Mouse (Mus musculus): ENCODE measurements at regions not wholly inside any gene's neighbourhood (a gene's known extent, or its start where the extent isn't known, plus 50 kb on each side); places are given as distances from the start of the nearest gene placed in this dataset.

GRCm38 (mm10) chr5:76067231-76067630, 72.8 kb upstream of the Srd5a3 start:
- WGBS = 6% methylated on average over 10 of the region's 10 CpGs
- no peaks in the 10 kb centered on the region for H3K36me3 ChIP-seq (ENCODE audit: insufficient read depth)
- no peak overlapping the region for H3K4me2 ChIP-seq
- no peak overlapping the region for H3K4me3 ChIP-seq (ENCODE audit: low read depth, low read length)
- no peak overlapping the region for H3K9ac ChIP-seq
- ATAC-seq (ENCODE audit: insufficient read depth) (no peak), DNase-seq (peak; percentile 45)
- no peak for TF ChIP-seq CTCF (IDR thresholded peaks at IDR 0.05; ENCODE audit: low read depth)
- H3K4me1 ChIP-seq (ENCODE audit: insufficient read depth) = no peaks in the 10 kb centered on the region
- H3K27ac ChIP-seq (ENCODE audit: low read depth) = no peak overlapping the region
- H3K9me3 ChIP-seq (ENCODE audit: low read depth, low read length) = no peaks in the 10 kb centered on the region
- H3K27me3 ChIP-seq (ENCODE audit: insufficient read depth, low read length) = no peaks in the 10 kb centered on the region

- H3K4me1 ChIP-seq (ENCODE audit: insufficient read depth) = no peaks in the 10 kb centered on the region
- no peak overlapping the region for H3K27ac ChIP-seq (ENCODE audit: low read depth)
- no peak overlapping the region for H3K4me3 ChIP-seq (ENCODE audit: low read depth, low read length)
- no peaks in the 10 kb centered on the region for H3K9me3 ChIP-seq (ENCODE audit: low read depth, low read length)
- no peaks in the 10 kb centered on the region for H3K27me3 ChIP-seq (ENCODE audit: insufficient read depth, low read length)
- 22% methylated on average over 4 of the region's 4 CpGs for WGBS
- H3K4me2 ChIP-seq = no peak overlapping the region
- DNase-seq (no peak), ATAC-seq (ENCODE audit: insufficient read depth) (no peak)
- H3K36me3 ChIP-seq (ENCODE audit: insufficient read depth) = no peaks in the 10 kb centered on the region
- no peak overlapping the region for H3K9ac ChIP-seq
- TF ChIP-seq CTCF (IDR thresholded peaks at IDR 0.05; ENCODE audit: low read depth) = no peak
These were observed 74.3 kb upstream of the Srd5a3 start for GRCm38 (mm10) chr5:76065789-76066188.

- no peak overlapping the region for H3K27ac ChIP-seq (ENCODE audit: low read depth)
- H3K9me3 ChIP-seq (ENCODE audit: low read depth, low read length) = no peaks in the 10 kb centered on the region
- DNase-seq (no peak), ATAC-seq (ENCODE audit: insufficient read depth) (no peak)
- no peak for TF ChIP-seq CTCF (IDR thresholded peaks at IDR 0.05; ENCODE audit: low read depth)
- H3K4me1 ChIP-seq (ENCODE audit: insufficient read depth) = no peaks in the 10 kb centered on the region
- H3K4me2 ChIP-seq = no peak overlapping the region
- no peak overlapping the region for H3K4me3 ChIP-seq (ENCODE audit: low read depth, low read length)
- H3K27me3 ChIP-seq (ENCODE audit: insufficient read depth, low read length) = no peaks in the 10 kb centered on the region
- H3K9ac ChIP-seq = no peak overlapping the region
- no peaks in the 10 kb centered on the region for H3K36me3 ChIP-seq (ENCODE audit: insufficient read depth)
- 40% methylated on average over 6 of the region's 6 CpGs for WGBS
These were observed 74.8 kb upstream of the Srd5a3 start for GRCm38 (mm10) chr5:76065227-76065626.

GRCm38 (mm10) chr5:76064686-76065085, 75.4 kb upstream of the Srd5a3 start:
- Histone ChIP-seq H3K9me3 (ENCODE audit: low read depth, low read length) (no peaks in the 10 kb centered on the region), H3K4me1 (ENCODE audit: insufficient read depth) (no peaks in the 10 kb centered on the region), H3K9ac (no peak overlapping the region), H3K27ac (ENCODE audit: low read depth) (no peak overlapping the region), H3K36me3 (ENCODE audit: insufficient read depth) (no peaks in the 10 kb centered on the region), H3K4me2 (no peak overlapping the region), H3K27me3 (ENCODE audit: insufficient read depth, low read length) (no peaks in the 10 kb centered on the region), H3K4me3 (ENCODE audit: low read depth, low read length) (no peak overlapping the region)
- 27% methylated on average over 5 of the region's 5 CpGs for WGBS
- ATAC-seq (ENCODE audit: insufficient read depth) (no peak), DNase-seq (peak; percentile 48)
- no peak for TF ChIP-seq CTCF (IDR thresholded peaks at IDR 0.05; ENCODE audit: low read depth)

GRCm38 (mm10) chr5:76063473-76063872, 76.6 kb upstream of the Srd5a3 start:
- 28% methylated on average over 6 of the region's 6 CpGs for WGBS
- no peak for TF ChIP-seq CTCF (IDR thresholded peaks at IDR 0.05; ENCODE audit: low read depth)
- Histone ChIP-seq H3K9me3 (ENCODE audit: low read depth, low read length) (no peaks in the 10 kb centered on the region), H3K36me3 (ENCODE audit: insufficient read depth) (no peaks in the 10 kb centered on the region), H3K9ac (no peak overlapping the region), H3K4me1 (ENCODE audit: insufficient read depth) (no peaks in the 10 kb centered on the region), H3K4me3 (ENCODE audit: low read depth, low read length) (no peak overlapping the region), H3K27ac (ENCODE audit: low read depth) (no peak overlapping the region), H3K27me3 (ENCODE audit: insufficient read depth, low read length) (no peaks in the 10 kb centered on the region), H3K4me2 (no peak overlapping the region)
- no peak for DNase-seq
- ATAC-seq (ENCODE audit: insufficient read depth) = no peak

GRCm38 (mm10) chr5:76058011-76058410, 79.8 kb upstream of the Kdr start:
- Histone ChIP-seq H3K9ac (no peak overlapping the region), H3K27me3 (ENCODE audit: insufficient read depth, low read length) (no peaks in the 10 kb centered on the region), H3K4me1 (ENCODE audit: insufficient read depth) (no peaks in the 10 kb centered on the region), H3K4me3 (ENCODE audit: low read depth, low read length) (no peak overlapping the region), H3K27ac (ENCODE audit: low read depth) (no peak overlapping the region), H3K9me3 (ENCODE audit: low read depth, low read length) (no peaks in the 10 kb centered on the region), H3K36me3 (ENCODE audit: insufficient read depth) (no peaks in the 10 kb centered on the region), H3K4me2 (no peak overlapping the region)
- DNase-seq (no peak), ATAC-seq (ENCODE audit: insufficient read depth) (no peak)
- TF ChIP-seq CTCF (IDR thresholded peaks at IDR 0.05; ENCODE audit: low read depth) = no peak
- WGBS = 59% methylated on average over 7 of the region's 7 CpGs

- no peak overlapping the region for H3K4me2 ChIP-seq
- no peak overlapping the region for H3K4me3 ChIP-seq (ENCODE audit: low read depth, low read length)
- no peak overlapping the region for H3K9ac ChIP-seq
- no peak for ATAC-seq (ENCODE audit: insufficient read depth)
- no peak overlapping the region for H3K27ac ChIP-seq (ENCODE audit: low read depth)
- WGBS = 71% methylated on average over 2 of the region's 2 CpGs
- no peaks in the 10 kb centered on the region for H3K9me3 ChIP-seq (ENCODE audit: low read depth, low read length)
- no peak for TF ChIP-seq CTCF (IDR thresholded peaks at IDR 0.05; ENCODE audit: low read depth)
- H3K27me3 ChIP-seq (ENCODE audit: insufficient read depth, low read length) = no peaks in the 10 kb centered on the region
- no peak for DNase-seq
- H3K36me3 ChIP-seq (ENCODE audit: insufficient read depth) = no peaks in the 10 kb centered on the region
- no peaks in the 10 kb centered on the region for H3K4me1 ChIP-seq (ENCODE audit: insufficient read depth)
These were observed 77.6 kb upstream of the Kdr start for GRCm38 (mm10) chr5:76055849-76056248.

- H3K4me3 ChIP-seq (ENCODE audit: low read depth, low read length) = no peak overlapping the region
- no peak overlapping the region for H3K27ac ChIP-seq (ENCODE audit: low read depth)
- no peak for ATAC-seq (ENCODE audit: insufficient read depth)
These were observed 74.5 kb upstream of the Kdr start for GRCm38 (mm10) chr5:76052782-76053181.

More at GRCm38 (mm10) chr5:76052782-76053181, 74.5 kb upstream of the Kdr start:
- no peaks in the 10 kb centered on the region for H3K9me3 ChIP-seq (ENCODE audit: low read depth, low read length)
- 88% methylated on average over 1 of the region's 1 CpGs for WGBS
- H3K27me3 ChIP-seq (ENCODE audit: insufficient read depth, low read length) = no peaks in the 10 kb centered on the region
- no peak overlapping the region for H3K4me2 ChIP-seq
- no peak overlapping the region for H3K9ac ChIP-seq
- no peak for TF ChIP-seq CTCF (IDR thresholded peaks at IDR 0.05; ENCODE audit: low read depth)
- no peak for DNase-seq
- H3K4me1 ChIP-seq (ENCODE audit: insufficient read depth) = no peaks in the 10 kb centered on the region
- H3K36me3 ChIP-seq (ENCODE audit: insufficient read depth) = no peaks in the 10 kb centered on the region

Measured in lung, embryonic 14.5 days (tissue).